7 mouse cellular contexts compared by ENCODE assay signal in genomic region chr10:80248437-80248836, GRCm38 (mm10). TPM values are rescaled to one million over a fixed set of nuclear protein-coding genes. Genes with fewer than 3 reads are reported as not detected.
A peak's percentile ranks its signal among the peaks of the same experiment; 100 is the strongest.
DNase-seq lines count a peak whose midpoint lies in the region; ATAC-seq and TF ChIP-seq lines count a peak whose summit lies in the region.
"Not testable (repeated sequence)": the region's sequence is repeated elsewhere in the genome, so short reads cannot be mapped to it uniquely, and the experiment has no call there.

No protein-coding gene starts in this region.

- not testable (repeated sequence) for H3K27me3 ChIP-seq in embryonic facial prominence, embryonic 14.5 days (replicated peaks; ENCODE audit: control insufficient read depth, insufficient read depth, low read length); hindbrain, embryonic 13.5 days; kidney, postnatal 0 days (ENCODE audit: insufficient read depth, low read length); liver, embryonic 13.5 days; midbrain, embryonic 10.5 days (ENCODE audit: low read depth, poor library complexity, severe bottlenecking); neural tube, embryonic 14.5 days (ENCODE audit: control insufficient read depth, insufficient read depth, low read length)

- peak overlapping the region; percentile 70 for H3K4me3 ChIP-seq in embryonic facial prominence, embryonic 14.5 days (ENCODE audit: low read depth, low read length)
- peak overlapping the region; percentile 91 for H3K4me3 ChIP-seq in gastrocnemius, adult 2 months
- peak overlapping the region; percentile 71; the same call in 1 of the 2 replicates for H3K4me3 ChIP-seq in hindbrain, embryonic 13.5 days
- H3K4me3 ChIP-seq in kidney, postnatal 0 days (replicated peaks; ENCODE audit: low read depth, low read length): peak overlapping the region; percentile 82; the same call in 1 of the 2 replicates
- H3K4me3 ChIP-seq in liver, embryonic 13.5 days (replicated peaks): peak overlapping the region; percentile 82
- peak overlapping the region; percentile 84 for H3K4me3 ChIP-seq in midbrain, embryonic 10.5 days
- H3K4me3 ChIP-seq in neural tube, embryonic 14.5 days (ENCODE audit: low read depth, low read length): peak overlapping the region; percentile 70

- 49% methylated on average over 3 of the region's 3 CpGs for WGBS in embryonic facial prominence, embryonic 14.5 days
- 49% methylated on average over 3 of the region's 3 CpGs for WGBS in hindbrain, embryonic 13.5 days
- 36% methylated on average over 3 of the region's 3 CpGs for WGBS in kidney, postnatal 0 days
- WGBS in liver, embryonic 13.5 days (ENCODE audit: insufficient replicate concordance): 24% methylated on average over 3 of the region's 3 CpGs
- 54% methylated on average over 3 of the region's 3 CpGs for WGBS in midbrain, embryonic 10.5 days
- 47% methylated on average over 3 of the region's 3 CpGs for WGBS in neural tube, embryonic 14.5 days

- H3K36me3 ChIP-seq in embryonic facial prominence, embryonic 14.5 days (ENCODE audit: control insufficient read depth, insufficient read depth, low read length): peaks cover 25% of the 10 kb centered on the region
- peaks cover 20% of the 10 kb centered on the region for H3K36me3 ChIP-seq in hindbrain, embryonic 13.5 days
- H3K36me3 ChIP-seq in kidney, postnatal 0 days (ENCODE audit: insufficient read depth, low read length): peaks cover 15% of the 10 kb centered on the region
- H3K36me3 ChIP-seq in liver, embryonic 13.5 days: peaks cover 30% of the 10 kb centered on the region
- H3K36me3 ChIP-seq in midbrain, embryonic 10.5 days: peaks cover 29% of the 10 kb centered on the region
- H3K36me3 ChIP-seq in neural tube, embryonic 14.5 days (ENCODE audit: control insufficient read depth, insufficient read depth, low read length): peaks cover 11% of the 10 kb centered on the region; the same call in 1 of the 2 replicates

- intact Hi-C loops in gastrocnemius, adult 2 months (cut with DNase I): not testable (repeated sequence)

- 0 out of 2 replicates have a peak overlapping the region, but pooled peaks have one; percentile 19 for H3K9ac ChIP-seq in embryonic facial prominence, embryonic 14.5 days (ENCODE audit: low read depth, low read length)
- not testable (repeated sequence) for H3K9ac ChIP-seq in hindbrain, embryonic 13.5 days; kidney, postnatal 0 days (ENCODE audit: low read depth, low read length); neural tube, embryonic 14.5 days (replicated peaks; ENCODE audit: low read depth, low read length)
- H3K9ac ChIP-seq in liver, embryonic 13.5 days: peak overlapping the region; percentile 31; the same call in 1 of the 2 replicates

- TF ChIP-seq CTCF in gastrocnemius, adult 2 months (IDR thresholded peaks at IDR 0.05); kidney, postnatal 0 days (IDR thresholded peaks at IDR 0.05; ENCODE audit: low read depth): not testable (repeated sequence)

- not testable (repeated sequence) for H3K9me3 ChIP-seq in embryonic facial prominence, embryonic 14.5 days (ENCODE audit: control insufficient read depth, low read length); hindbrain, embryonic 13.5 days; kidney, postnatal 0 days (replicated peaks; ENCODE audit: low read length); liver, embryonic 13.5 days (replicated peaks); midbrain, embryonic 10.5 days (replicated peaks); neural tube, embryonic 14.5 days (ENCODE audit: control insufficient read depth, low read length)

- H3K27ac ChIP-seq in embryonic facial prominence, embryonic 14.5 days (replicated peaks; ENCODE audit: low read depth, low read length); kidney, postnatal 0 days; midbrain, embryonic 10.5 days (replicated peaks); neural tube, embryonic 14.5 days (ENCODE audit: low read depth, low read length): not testable (repeated sequence)
- H3K27ac ChIP-seq in gastrocnemius, adult 2 months: peak overlapping the region; percentile 100
- 0 out of 2 replicates have a peak overlapping the region, but pooled peaks have one; percentile 23 for H3K27ac ChIP-seq in hindbrain, embryonic 13.5 days
- peak overlapping the region; percentile 20; the same call in 1 of the 2 replicates for H3K27ac ChIP-seq in liver, embryonic 13.5 days

- not testable (repeated sequence) for H3K4me1 ChIP-seq in embryonic facial prominence, embryonic 14.5 days (ENCODE audit: control insufficient read depth, insufficient read depth, low read length); kidney, postnatal 0 days (replicated peaks; ENCODE audit: insufficient read depth, low read length)
- peaks cover 30% of the 10 kb centered on the region for H3K4me1 ChIP-seq in hindbrain, embryonic 13.5 days (replicated peaks)
- peaks cover 59% of the 10 kb centered on the region for H3K4me1 ChIP-seq in liver, embryonic 13.5 days (replicated peaks)
- peaks cover 60% of the 10 kb centered on the region for H3K4me1 ChIP-seq in midbrain, embryonic 10.5 days
- H3K4me1 ChIP-seq in neural tube, embryonic 14.5 days (ENCODE audit: control insufficient read depth, insufficient read depth, low read length): peaks cover 11% of the 10 kb centered on the region

- not testable (repeated sequence) for ATAC-seq in embryonic facial prominence, embryonic 14.5 days (ENCODE audit: low read depth); hindbrain, embryonic 13.5 days (ENCODE audit: low FRiP score); kidney, postnatal 0 days (replicated peaks; ENCODE audit: low FRiP score, low read depth); liver, embryonic 13.5 days (ENCODE audit: low read depth)
- peak; percentile 4; the same call in 1 of the 2 replicates for ATAC-seq in neural tube, embryonic 14.5 days (ENCODE audit: low read depth)

- peak overlapping the region; percentile 71 for H3K4me2 ChIP-seq in embryonic facial prominence, embryonic 14.5 days (ENCODE audit: low read depth, low read length)
- peak overlapping the region; percentile 97 for H3K4me2 ChIP-seq in hindbrain, embryonic 13.5 days
- H3K4me2 ChIP-seq in kidney, postnatal 0 days (ENCODE audit: low read length): peak overlapping the region; percentile 78; the same call in 1 of the 2 replicates
- peak overlapping the region; percentile 90 for H3K4me2 ChIP-seq in liver, embryonic 13.5 days
- H3K4me2 ChIP-seq in neural tube, embryonic 14.5 days (ENCODE audit: low read depth, low read length): peak overlapping the region; percentile 97

- not testable (repeated sequence) for DNase-seq in embryonic facial prominence, embryonic 14.5 days (ENCODE audit: low spot score); gastrocnemius, adult 2 months; kidney, postnatal 0 days (ENCODE audit: low spot score); liver, embryonic 13.5 days; midbrain, embryonic 10.5 days (ENCODE audit: low spot score)

RNA-seq across cellular contexts. Expression of gene Ndufs7, which starts 0.5 kb away (rescaled TPM):
- 360 and 370 TPM in 2 replicates for polyA plus RNA-seq in embryonic facial prominence, embryonic 14.5 days (2014; fragmentation: Nextera tagmentation; extraction: Ambion mirVana)
- 100 to 1,000 TPM; 496 to 663 TPM for total RNA-seq in gastrocnemius, adult 2 months (2021)
- 253 and 263 TPM in 2 replicates for polyA plus RNA-seq in hindbrain, embryonic 13.5 days (2015; fragmentation: Nextera tagmentation; extraction: Ambion mirVana)
- 537 and 556 TPM in 2 replicates for polyA plus RNA-seq in kidney, postnatal 0 days (2015; fragmentation: Nextera tagmentation; extraction: Ambion mirVana)
- polyA plus RNA-seq in liver, embryonic 13.5 days (2015; fragmentation: Nextera tagmentation; extraction: Ambion mirVana): 241 and 294 TPM in 2 replicates
- 288 and 314 TPM in 2 replicates for polyA plus RNA-seq in midbrain, embryonic 10.5 days (2016; fragmentation: Nextera tagmentation; extraction: Ambion mirVana)
- 309 and 366 TPM in 2 replicates for polyA plus RNA-seq in neural tube, embryonic 14.5 days (2014; fragmentation: Nextera tagmentation; extraction: Ambion mirVana)

RNA-seq across cellular contexts. Expression of gene Gamt, which starts 12.4 kb away (rescaled TPM):
- 124 and 139 TPM in 2 replicates for polyA plus RNA-seq in embryonic facial prominence, embryonic 14.5 days (2014; fragmentation: Nextera tagmentation; extraction: Ambion mirVana)
- 10 to 100 TPM; 14.0 to 28.5 TPM for total RNA-seq in gastrocnemius, adult 2 months (2021)
- polyA plus RNA-seq in hindbrain, embryonic 13.5 days (2015; fragmentation: Nextera tagmentation; extraction: Ambion mirVana): 22.3 and 24.9 TPM in 2 replicates
- polyA plus RNA-seq in kidney, postnatal 0 days (2015; fragmentation: Nextera tagmentation; extraction: Ambion mirVana): 25.5 and 26.0 TPM in 2 replicates
- 53.5 and 57.2 TPM in 2 replicates for polyA plus RNA-seq in liver, embryonic 13.5 days (2015; fragmentation: Nextera tagmentation; extraction: Ambion mirVana)
- 32.5 and 35.5 TPM in 2 replicates for polyA plus RNA-seq in midbrain, embryonic 10.5 days (2016; fragmentation: Nextera tagmentation; extraction: Ambion mirVana)
- polyA plus RNA-seq in neural tube, embryonic 14.5 days (2014; fragmentation: Nextera tagmentation; extraction: Ambion mirVana): 18.6 and 25.8 TPM in 2 replicates

RNA-seq across cellular contexts. Expression of gene Dazap1, which starts 12.8 kb away (rescaled TPM):
- 42.3 and 43.5 TPM in 2 replicates for polyA plus RNA-seq in embryonic facial prominence, embryonic 14.5 days (2014; fragmentation: Nextera tagmentation; extraction: Ambion mirVana)
- 10 to 100 TPM; 34.2 to 38.4 TPM for total RNA-seq in gastrocnemius, adult 2 months (2021)
- polyA plus RNA-seq in hindbrain, embryonic 13.5 days (2015; fragmentation: Nextera tagmentation; extraction: Ambion mirVana): 61.6 and 66.2 TPM in 2 replicates
- polyA plus RNA-seq in kidney, postnatal 0 days (2015; fragmentation: Nextera tagmentation; extraction: Ambion mirVana): 43.7 and 44.6 TPM in 2 replicates
- polyA plus RNA-seq in liver, embryonic 13.5 days (2015; fragmentation: Nextera tagmentation; extraction: Ambion mirVana): 33.5 and 34.7 TPM in 2 replicates
- polyA plus RNA-seq in midbrain, embryonic 10.5 days (2016; fragmentation: Nextera tagmentation; extraction: Ambion mirVana): 43.7 and 50.6 TPM in 2 replicates
- polyA plus RNA-seq in neural tube, embryonic 14.5 days (2014; fragmentation: Nextera tagmentation; extraction: Ambion mirVana): 37.5 and 39.8 TPM in 2 replicates

RNA-seq across cellular contexts. Expression of gene Mum1, which starts 22.2 kb away (rescaled TPM):
- 50.8 and 52.1 TPM in 2 replicates for polyA plus RNA-seq in embryonic facial prominence, embryonic 14.5 days (2014; fragmentation: Nextera tagmentation; extraction: Ambion mirVana)
- total RNA-seq in gastrocnemius, adult 2 months (2021): 10 to 100 TPM; 12.2 to 19.2 TPM
- 47.3 and 49.9 TPM in 2 replicates for polyA plus RNA-seq in hindbrain, embryonic 13.5 days (2015; fragmentation: Nextera tagmentation; extraction: Ambion mirVana)
- polyA plus RNA-seq in kidney, postnatal 0 days (2015; fragmentation: Nextera tagmentation; extraction: Ambion mirVana): 44.2 and 52.7 TPM in 2 replicates
- polyA plus RNA-seq in liver, embryonic 13.5 days (2015; fragmentation: Nextera tagmentation; extraction: Ambion mirVana): 26.1 and 26.5 TPM in 2 replicates
- polyA plus RNA-seq in midbrain, embryonic 10.5 days (2016; fragmentation: Nextera tagmentation; extraction: Ambion mirVana): 154 and 166 TPM in 2 replicates
- polyA plus RNA-seq in neural tube, embryonic 14.5 days (2014; fragmentation: Nextera tagmentation; extraction: Ambion mirVana): 35.0 and 37.4 TPM in 2 replicates

RNA-seq across cellular contexts. Expression of gene Rps15, which starts 43.8 kb away (rescaled TPM):
- 1,047 and 1,145 TPM in 2 replicates for polyA plus RNA-seq in embryonic facial prominence, embryonic 14.5 days (2014; fragmentation: Nextera tagmentation; extraction: Ambion mirVana)
- 100 to 1,000 TPM; 634 to 773 TPM for total RNA-seq in gastrocnemius, adult 2 months (2021)
- 583 and 598 TPM in 2 replicates for polyA plus RNA-seq in hindbrain, embryonic 13.5 days (2015; fragmentation: Nextera tagmentation; extraction: Ambion mirVana)
- polyA plus RNA-seq in kidney, postnatal 0 days (2015; fragmentation: Nextera tagmentation; extraction: Ambion mirVana): 974 and 1,069 TPM in 2 replicates
- 792 and 836 TPM in 2 replicates for polyA plus RNA-seq in liver, embryonic 13.5 days (2015; fragmentation: Nextera tagmentation; extraction: Ambion mirVana)
- polyA plus RNA-seq in midbrain, embryonic 10.5 days (2016; fragmentation: Nextera tagmentation; extraction: Ambion mirVana): 889 and 1,053 TPM in 2 replicates
- 537 and 599 TPM in 2 replicates for polyA plus RNA-seq in neural tube, embryonic 14.5 days (2014; fragmentation: Nextera tagmentation; extraction: Ambion mirVana)
